Mouse (Mus musculus) liver, embryonic 11.5 days (tissue): Measurements from ENCODE around the gene Prkci. TPM values are rescaled to one million over a fixed set of nuclear protein-coding genes. Genes with fewer than 3 reads are reported as not detected.

ENCODE experiments used
- ATAC-seq: fragments of 200-750 bp; cut with Nextera tagmentation; replicated peaks from 2 replicates; pipeline ENCODE4 v1.8.0; 2017; ENCODE audit warnings: moderate number of reproducible peaks, mild to moderate bottlenecking, moderate TSS enrichment, moderate library complexity; ENCODE audit not compliant: low FRiP score
- DNase-seq: peaks from one replicate; pipeline ENCODE4 v3.0.0-alpha.2; 2017; ENCODE audit warnings: low spot score
- H3K27ac ChIP-seq: fragments of 300-500 bp; sonication (generic); 2 replicates; pipeline ENCODE4 v1.5.1; 2014; ENCODE audit warnings: mild to moderate bottlenecking, low read depth, low read length, control low read depth
- H3K27me3 ChIP-seq: fragments of 300-500 bp; sonication (generic); replicated peaks from 2 replicates; pipeline ENCODE4 v1.6.1; 2014; ENCODE audit warnings: low read length, mixed read lengths; ENCODE audit not compliant: control insufficient read depth, insufficient read depth
- H3K36me3 ChIP-seq: fragments of 300-500 bp; sonication (generic); 2 replicates; pipeline ENCODE4 v1.6.1; 2014; ENCODE audit warnings: mild to moderate bottlenecking, low read length, moderate library complexity, mixed read lengths; ENCODE audit not compliant: control insufficient read depth, insufficient read depth
- H3K4me1 ChIP-seq: fragments of 300-500 bp; sonication (generic); replicated peaks from 2 replicates; pipeline ENCODE4 v1.6.1; 2014; ENCODE audit warnings: low read length, mixed read lengths; ENCODE audit not compliant: control insufficient read depth, insufficient read depth
- H3K4me2 ChIP-seq: fragments of 300-500 bp; sonication (generic); 2 replicates; pipeline ENCODE4 v1.6.1; 2014; ENCODE audit warnings: mild to moderate bottlenecking, control low read depth, moderate library complexity
- H3K4me3 ChIP-seq: fragments of 300-500 bp; sonication (generic); 2 replicates; pipeline ENCODE4 v1.5.1; 2014; ENCODE audit warnings: low read depth, low read length, control low read depth
- H3K9ac ChIP-seq: fragments of 300-500 bp; sonication (generic); 2 replicates; pipeline ENCODE4 v1.6.1; 2014; ENCODE audit warnings: low read depth, low read length, control low read depth
- H3K9me3 ChIP-seq: fragments of 300-500 bp; sonication (generic); 2 replicates; pipeline ENCODE4 v1.6.1; 2016; ENCODE audit warnings: low read length, inconsistent platforms, mixed read lengths; ENCODE audit not compliant: control insufficient read depth
- whole genome bisulfite sequencing: fragments of 180-500 bp; shearing (Covaris S2); extraction: QIAGEN DNeasy Blood & Tissue Kit; methylation state at CpG from one replicate; pipeline ENCODE4 v1.1.7; 2014; 5-methylcytosine and 5-hydroxymethylcytosine counted together
- polyA plus RNA-seq: library from polyadenylated mRNA; unstranded; fragments of >200 nt; fragmentation: Nextera tagmentation; extraction: Ambion mirVana; gene quantifications from 2 replicates; pipeline ENCODE4 v1.2.1, GENCODE M21; 2014

Gene Prkci
- polyA plus RNA-seq: 20.2 and 21.3 TPM in 2 replicates

DNA sequence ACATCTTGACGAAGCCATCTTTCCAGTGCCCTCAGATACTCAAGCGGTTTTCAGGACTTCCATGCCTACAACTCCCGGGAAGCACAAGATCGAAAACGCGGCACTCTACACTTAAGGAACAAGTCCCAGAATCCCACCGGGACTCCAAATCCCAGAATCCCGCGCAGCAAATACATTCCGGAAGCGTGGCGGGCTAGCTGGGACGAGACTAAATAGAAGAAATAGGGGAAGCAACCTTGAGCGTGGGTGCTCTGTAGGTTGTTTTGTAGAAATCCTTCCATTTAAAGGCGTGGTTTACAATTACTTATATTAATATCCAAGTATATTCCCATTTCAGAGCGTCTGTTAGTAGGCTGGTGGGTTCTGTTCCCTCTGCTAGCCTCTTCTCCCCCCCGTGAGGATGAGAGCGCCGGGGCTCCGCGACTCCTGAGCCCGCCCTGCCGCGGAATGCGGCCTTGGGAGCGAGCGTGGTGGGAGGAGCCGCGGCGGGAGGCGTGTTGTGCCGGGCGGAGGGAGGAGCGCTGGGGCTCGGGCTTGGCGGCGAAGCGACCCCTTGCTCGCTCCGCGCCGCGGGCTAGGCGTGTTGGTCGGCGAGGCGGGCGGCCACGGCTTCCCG, at the start of gene Prkci:
TSS of gene Prkci (plus strand) at position 465 of the 616 bp plus-strand sequence.
- Histone ChIP-seq H3K4me2 (peak within 1 kb of the TSS; percentile 76), H3K4me1 (peaks cover 15% of the 10 kb centered on the region), H3K9me3 (no peaks in the 10 kb centered on the region), H3K27me3 (no peaks in the 10 kb centered on the region), H3K27ac (peak within 1 kb of the TSS; percentile 16; the same call in 1 of the 2 replicates), H3K9ac (peak within 1 kb of the TSS; percentile 83), H3K4me3 (peak within 1 kb of the TSS; percentile 89), H3K36me3 (no peaks in the 10 kb centered on the region)
- ATAC-seq (peak; percentile 97), DNase-seq (peak; percentile 93)
- under 1% methylated on average over 50 of the region's 50 CpGs for WGBS

DNA sequence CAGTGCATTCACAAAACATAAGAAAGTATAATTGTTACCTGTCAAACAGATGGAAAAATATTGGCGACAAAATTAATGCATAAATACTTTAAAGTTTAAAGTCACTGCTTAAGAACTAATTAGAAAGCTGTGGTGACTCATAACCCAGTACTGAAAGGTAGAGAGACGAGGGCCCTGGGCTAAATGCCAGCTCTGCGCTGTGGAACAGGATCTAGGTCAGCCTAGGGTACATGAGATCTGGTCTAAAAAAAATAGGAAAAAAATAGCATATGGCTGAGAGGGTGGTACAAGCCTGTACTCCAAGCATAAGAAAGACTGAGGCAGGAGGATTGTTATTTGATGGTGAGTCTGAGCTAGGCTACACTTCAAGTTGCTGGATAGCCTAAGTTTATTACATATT, 43.9 kb upstream of the Prkci start:
- no peak for ATAC-seq
- no peaks in the 10 kb centered on the region for H3K4me1 ChIP-seq
- WGBS: 89% methylated on average over 3 of the region's 3 CpGs
- H3K4me3 ChIP-seq: no peak overlapping the region
- no peak overlapping the region for H3K27ac ChIP-seq
- peaks cover 13% of the 10 kb centered on the region for H3K36me3 ChIP-seq
- no peak for DNase-seq
- no peak overlapping the region for H3K4me2 ChIP-seq
- H3K27me3 ChIP-seq: no peaks in the 10 kb centered on the region
- H3K9ac ChIP-seq: no peak overlapping the region
- no peaks in the 10 kb centered on the region for H3K9me3 ChIP-seq

DNA sequence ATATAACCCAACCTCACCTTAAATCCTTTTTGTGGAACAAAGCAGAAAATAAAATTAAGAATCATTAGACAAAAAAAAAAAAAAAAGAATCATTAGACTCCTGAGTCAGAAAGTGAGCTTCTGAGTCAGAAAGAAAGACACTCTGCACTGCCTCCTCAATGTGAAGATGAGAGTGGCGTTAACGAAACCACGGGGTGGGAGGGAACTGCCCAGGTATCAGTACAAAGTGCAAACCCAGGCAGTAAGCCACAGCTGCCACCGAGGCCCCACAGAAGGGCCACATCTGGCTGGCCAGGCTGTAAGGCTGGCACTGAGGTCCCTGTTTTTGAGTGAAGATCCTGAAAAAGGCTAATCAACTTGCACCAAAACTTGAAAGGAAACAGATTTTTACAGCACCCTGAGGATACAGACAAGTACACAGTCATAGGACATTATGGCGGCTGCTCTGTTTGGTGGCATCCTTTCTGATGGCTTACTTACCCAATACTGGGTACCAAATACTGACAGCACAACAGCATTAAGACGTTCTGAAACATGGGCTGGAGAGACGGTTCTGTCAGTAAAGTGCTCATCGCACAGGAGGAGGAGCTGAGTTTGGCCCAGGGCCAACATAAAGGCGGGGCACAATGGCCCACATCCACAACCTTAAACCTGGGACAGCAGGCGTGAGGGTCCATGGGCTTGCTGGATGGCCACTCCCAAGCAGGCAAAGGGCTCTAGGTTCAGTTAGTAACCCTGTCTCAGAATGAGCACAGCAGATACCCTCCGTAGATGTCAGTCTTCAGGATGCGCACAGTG, 43.1 kb upstream of the Prkci start:
- Histone ChIP-seq H3K4me2 (no peak overlapping the region), H3K4me3 (no peak overlapping the region), H3K4me1 (no peaks in the 10 kb centered on the region), H3K9me3 (no peaks in the 10 kb centered on the region), H3K27ac (no peak overlapping the region), H3K27me3 (no peaks in the 10 kb centered on the region), H3K36me3 (peaks cover 16% of the 10 kb centered on the region), H3K9ac (no peak overlapping the region)
- no peak for ATAC-seq
- DNase-seq: no peak
- 86% methylated on average over 12 of the region's 12 CpGs for WGBS

DNA sequence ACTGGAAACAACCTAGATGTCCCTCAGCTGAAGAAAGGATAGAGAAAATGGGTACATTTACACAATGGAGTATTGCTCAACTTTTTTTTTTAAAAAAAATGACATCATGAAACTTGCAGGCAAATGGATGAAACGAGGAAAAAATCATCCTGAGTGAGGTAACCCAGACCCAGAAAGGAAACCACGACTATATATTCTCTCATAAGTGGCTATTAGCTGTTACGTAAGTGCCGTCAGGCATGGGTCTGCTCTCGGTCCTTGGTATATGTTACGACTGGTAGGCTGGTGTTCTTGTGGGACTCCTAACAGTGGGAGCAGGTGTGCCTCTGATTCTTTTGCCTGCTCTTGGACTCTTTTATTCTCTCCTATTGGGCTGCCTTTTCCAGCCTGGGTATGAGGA, 39.2 kb upstream of the Prkci start:
- Histone ChIP-seq H3K36me3 (peaks cover 21% of the 10 kb centered on the region), H3K4me2 (no peak overlapping the region), H3K27ac (no peak overlapping the region), H3K4me3 (no peak overlapping the region), H3K27me3 (no peaks in the 10 kb centered on the region), H3K4me1 (no peaks in the 10 kb centered on the region), H3K9me3 (no peaks in the 10 kb centered on the region), H3K9ac (no peak overlapping the region)
- DNase-seq (no peak), ATAC-seq (no peak)
- WGBS: 88% methylated on average over 6 of the region's 6 CpGs

DNA sequence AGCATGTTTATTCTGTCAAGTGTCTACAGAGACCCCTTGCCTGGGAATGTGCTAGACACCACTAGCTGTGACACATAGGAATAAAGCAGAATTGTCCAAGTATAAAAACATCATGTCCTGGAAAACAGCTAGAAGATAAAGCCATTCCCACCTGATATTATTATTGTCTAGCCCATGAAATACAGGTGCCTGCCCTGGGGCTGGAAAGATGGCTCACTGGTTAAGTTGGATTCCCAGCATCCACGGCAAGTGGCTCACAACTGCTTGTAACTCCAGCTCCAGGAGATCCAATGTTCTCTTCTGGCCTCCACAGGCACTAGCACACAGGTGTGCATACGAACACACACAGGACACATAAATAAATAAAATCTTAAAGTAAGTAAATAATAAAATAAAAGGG, 36.8 kb upstream of the Prkci start:
- no peak for DNase-seq
- no peak for ATAC-seq
- H3K27ac ChIP-seq: no peak overlapping the region
- H3K4me1 ChIP-seq: no peaks in the 10 kb centered on the region
- H3K9me3 ChIP-seq: no peaks in the 10 kb centered on the region
- WGBS: 85% methylated on average over 2 of the region's 2 CpGs
- H3K27me3 ChIP-seq: no peaks in the 10 kb centered on the region
- H3K9ac ChIP-seq: no peak overlapping the region
- H3K4me3 ChIP-seq: no peak overlapping the region
- no peak overlapping the region for H3K4me2 ChIP-seq
- H3K36me3 ChIP-seq: peaks cover 22% of the 10 kb centered on the region

DNA sequence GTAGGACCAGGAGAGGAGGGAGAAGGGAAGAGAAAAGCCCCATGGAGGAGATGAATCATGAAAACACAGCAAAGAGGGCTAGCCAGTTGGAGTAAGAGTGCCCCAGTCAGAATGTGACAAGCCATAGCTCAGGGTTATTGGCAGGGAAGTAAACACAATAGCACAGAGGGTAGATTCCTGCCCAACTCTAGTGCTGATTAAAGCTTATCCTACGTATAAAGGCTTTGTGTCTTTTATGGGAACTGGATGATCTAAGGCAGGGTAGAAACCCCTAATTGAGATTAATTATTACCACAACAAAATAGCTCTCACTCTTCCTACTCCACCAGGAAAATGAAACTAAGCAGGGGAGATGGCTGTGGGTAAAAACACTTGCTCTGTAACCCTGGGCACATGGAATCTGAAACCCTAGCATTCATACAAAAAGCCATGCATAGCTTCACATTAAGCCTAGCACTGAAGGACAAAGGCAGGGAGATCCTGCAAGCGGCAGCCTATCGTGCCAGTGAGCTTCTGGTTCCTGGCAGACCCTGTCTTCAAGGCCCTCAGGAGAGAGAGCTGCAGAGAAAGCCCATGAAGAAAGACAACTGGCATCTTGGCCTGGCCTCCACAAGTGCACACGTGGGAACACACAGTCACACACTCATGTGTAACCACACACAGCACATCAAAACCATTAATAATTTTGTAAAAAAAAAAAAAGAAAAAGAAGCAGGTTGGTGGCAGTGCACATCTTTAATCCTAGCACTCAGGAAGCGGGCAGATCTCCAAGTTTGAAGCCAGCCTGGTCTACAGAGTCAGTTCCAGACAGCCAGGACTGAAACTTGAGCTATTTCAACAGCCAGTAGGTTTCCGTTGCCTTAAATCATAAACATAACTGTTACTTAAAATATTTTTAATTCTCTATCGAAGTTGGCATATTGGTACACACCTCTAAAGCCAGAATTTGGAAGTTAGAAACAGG, 35.4 kb upstream of the Prkci start:
- Histone ChIP-seq H3K9me3 (no peaks in the 10 kb centered on the region), H3K27ac (no peak overlapping the region), H3K9ac (no peak overlapping the region), H3K4me1 (no peaks in the 10 kb centered on the region), H3K27me3 (no peaks in the 10 kb centered on the region), H3K4me3 (no peak overlapping the region), H3K4me2 (no peak overlapping the region), H3K36me3 (peaks cover 33% of the 10 kb centered on the region)
- DNase-seq (no peak), ATAC-seq (no peak)
- 84% methylated on average over 7 of the region's 7 CpGs for WGBS

DNA sequence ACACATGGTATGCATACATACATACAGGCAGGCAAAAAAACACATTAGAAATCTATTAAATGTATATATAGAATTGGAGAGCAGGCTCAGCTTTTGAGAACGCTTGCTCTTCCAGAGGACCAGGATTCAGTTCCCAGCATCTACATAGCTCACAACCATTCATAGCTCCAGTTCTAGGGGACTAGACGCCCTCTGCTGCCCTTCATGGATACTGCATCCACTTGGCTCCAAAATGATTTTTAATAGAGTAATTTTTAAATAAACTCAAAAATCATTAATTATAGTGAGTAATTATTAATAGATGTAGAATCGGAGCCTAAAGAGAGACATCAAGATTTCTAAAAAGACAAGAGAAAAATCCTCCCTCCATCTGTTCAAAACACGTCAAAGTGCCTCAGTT, 32.4 kb upstream of the Prkci start:
- 91% methylated on average over 4 of the region's 4 CpGs for WGBS
- H3K9me3 ChIP-seq: no peaks in the 10 kb centered on the region
- H3K36me3 ChIP-seq: peaks cover 33% of the 10 kb centered on the region
- no peak for ATAC-seq
- no peak overlapping the region for H3K9ac ChIP-seq
- H3K27me3 ChIP-seq: no peaks in the 10 kb centered on the region
- H3K4me3 ChIP-seq: no peak overlapping the region
- H3K4me1 ChIP-seq: peaks cover 4% of the 10 kb centered on the region
- no peak overlapping the region for H3K4me2 ChIP-seq
- no peak for DNase-seq
- no peak overlapping the region for H3K27ac ChIP-seq

DNA sequence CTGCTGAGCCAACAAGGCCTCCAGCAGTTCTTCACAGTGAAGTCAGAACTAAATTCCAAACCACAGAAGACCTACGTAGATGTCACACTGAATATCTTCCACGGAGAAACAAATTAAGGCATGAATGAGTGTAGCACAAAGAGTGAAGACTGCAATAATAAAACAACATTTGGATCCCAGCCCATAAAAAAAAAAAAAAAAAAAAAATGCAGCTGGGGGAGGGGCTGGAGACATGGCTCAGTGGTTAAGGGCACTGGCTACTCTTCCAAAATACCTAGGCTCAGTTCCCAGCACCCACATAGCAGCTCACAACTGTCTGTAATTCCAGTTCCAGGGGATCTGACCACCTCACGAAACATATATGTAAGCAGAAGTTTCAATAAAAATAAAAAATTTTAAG, 31.3 kb upstream of the Prkci start:
- Histone ChIP-seq H3K9ac (no peak overlapping the region), H3K9me3 (no peaks in the 10 kb centered on the region), H3K4me2 (no peak overlapping the region), H3K27me3 (no peaks in the 10 kb centered on the region), H3K4me1 (peaks cover 7% of the 10 kb centered on the region), H3K27ac (no peak overlapping the region), H3K4me3 (no peak overlapping the region), H3K36me3 (peaks cover 33% of the 10 kb centered on the region)
- ATAC-seq: no peak
- WGBS: 91% methylated on average over 3 of the region's 3 CpGs
- DNase-seq: no peak
